Mouse (Mus musculus): ENCODE measurements around the gene Col4a2. TPM values are rescaled to one million over a fixed set of nuclear protein-coding genes. Genes with fewer than 3 reads are reported as not detected.

Gene Col4a2
- polyA plus RNA-seq, 1 experiment from 2014 or later = 36.2 TPM

DNA sequence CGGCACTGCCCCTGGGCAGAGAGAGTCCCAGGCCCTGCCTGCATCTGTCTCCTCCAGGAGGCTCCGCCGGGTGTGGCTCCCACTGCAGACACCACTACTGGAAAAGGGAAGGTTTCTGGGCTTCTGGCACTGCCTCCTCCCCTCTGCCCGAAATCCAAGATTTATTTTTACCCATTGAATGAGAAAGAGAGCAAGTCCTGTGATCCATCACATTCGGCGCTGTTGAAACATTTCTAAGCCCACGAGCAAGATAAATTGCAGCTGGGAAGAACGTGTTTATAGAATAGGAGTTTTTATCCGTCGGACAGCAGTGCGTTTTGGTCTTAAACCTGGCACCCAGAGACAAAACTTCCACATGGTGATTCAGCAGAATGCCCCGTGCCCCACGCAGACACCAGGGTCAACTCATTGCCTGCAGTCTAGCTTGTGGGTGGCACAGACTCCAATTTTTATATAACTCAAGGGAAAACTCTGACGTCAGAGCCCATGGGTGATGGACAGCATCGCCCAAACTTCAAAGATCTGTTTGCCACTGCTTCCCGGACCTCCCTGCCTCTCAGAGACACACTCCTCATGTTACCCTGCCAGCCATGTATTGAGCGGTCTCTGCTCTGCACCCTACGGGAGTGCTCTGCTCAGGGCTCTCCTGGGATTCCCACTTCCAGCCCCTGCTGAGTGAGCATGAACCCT, 63.3 kb downstream of the Col4a2 start:
- Histone ChIP-seq H3K4me2 (ENCODE audit: low read depth) (no peak overlapping the region), H3K4me1 (ENCODE audit: control insufficient read depth, insufficient read depth, low read length) (no peaks in the 10 kb centered on the region; the same call in 1 of the 2 replicates), H3K9me3 (ENCODE audit: control insufficient read depth, low read length) (no peaks in the 10 kb centered on the region), H3K9ac (ENCODE audit: low read length) (no peak overlapping the region), H3K27ac (ENCODE audit: low read depth, low read length) (no peak overlapping the region), H3K36me3 (ENCODE audit: control insufficient read depth, insufficient read depth, low read length) (no peaks in the 10 kb centered on the region), H3K27me3 (ENCODE audit: control insufficient read depth, insufficient read depth, low read length) (no peaks in the 10 kb centered on the region), H3K4me3 (ENCODE audit: low read depth, low read length) (no peak overlapping the region)
- WGBS = 65% methylated on average over 18 of the region's 18 CpGs
- DNase-seq (ENCODE audit: low spot score) (no peak), ATAC-seq (ENCODE audit: insufficient read depth, low FRiP score, low TSS enrichment) (no peak)

DNA sequence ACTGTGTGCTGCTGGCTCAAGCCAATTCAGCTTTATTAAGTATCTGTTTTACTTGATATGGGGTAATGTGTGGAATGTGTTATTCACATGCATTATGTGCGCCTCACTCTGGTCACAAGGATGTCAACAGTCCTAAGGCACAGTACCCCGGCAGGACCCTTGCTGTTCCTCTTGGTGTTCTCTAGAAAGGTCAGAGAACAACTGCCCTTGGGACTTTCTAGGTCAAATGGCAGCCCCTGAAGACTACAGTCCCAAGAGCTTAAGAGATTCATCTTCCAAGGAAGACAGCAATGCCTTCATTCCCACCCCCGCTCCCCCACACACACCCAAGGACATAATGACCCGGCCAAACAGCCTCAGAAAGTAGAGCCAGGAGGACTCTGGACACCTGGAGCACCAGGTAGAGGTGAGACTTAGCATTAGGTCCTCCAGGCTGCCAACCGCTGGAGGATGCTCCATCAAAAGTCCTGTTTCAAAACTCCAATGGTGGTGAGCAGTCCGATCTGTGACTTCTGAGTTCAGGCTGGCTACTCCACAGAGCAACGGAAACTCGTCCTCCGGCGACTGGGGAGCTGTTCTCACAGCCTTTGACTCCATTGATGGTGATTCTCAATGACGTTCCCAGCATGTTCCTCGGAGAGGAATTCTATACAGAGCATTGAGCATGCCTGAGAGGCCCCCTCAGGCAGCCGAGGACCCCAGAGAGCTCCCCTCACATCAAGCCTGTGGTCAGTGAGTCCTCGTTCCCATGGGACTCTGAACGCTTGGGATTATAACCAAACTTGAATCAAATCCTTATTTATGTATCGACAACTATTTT, 65.0 kb downstream of the Col4a2 start:
- peaks cover 3% of the 10 kb centered on the region for H3K4me1 ChIP-seq (ENCODE audit: control insufficient read depth, insufficient read depth, low read length)
- 83% methylated on average over 16 of the region's 16 CpGs for WGBS
- no peaks in the 10 kb centered on the region for H3K9me3 ChIP-seq (ENCODE audit: control insufficient read depth, low read length)
- ATAC-seq (ENCODE audit: insufficient read depth, low FRiP score, low TSS enrichment) (no peak), DNase-seq (ENCODE audit: low spot score) (no peak)
- H3K27me3 ChIP-seq (ENCODE audit: control insufficient read depth, insufficient read depth, low read length) = no peaks in the 10 kb centered on the region
- H3K36me3 ChIP-seq (ENCODE audit: control insufficient read depth, insufficient read depth, low read length) = no peaks in the 10 kb centered on the region; the same call in 1 of the 2 replicates
- H3K27ac ChIP-seq (ENCODE audit: low read depth, low read length) = no peak overlapping the region
- no peak overlapping the region for H3K9ac ChIP-seq (ENCODE audit: low read length)
- H3K4me2 ChIP-seq (ENCODE audit: low read depth) = no peak overlapping the region
- no peak overlapping the region for H3K4me3 ChIP-seq (ENCODE audit: low read depth, low read length)

DNA sequence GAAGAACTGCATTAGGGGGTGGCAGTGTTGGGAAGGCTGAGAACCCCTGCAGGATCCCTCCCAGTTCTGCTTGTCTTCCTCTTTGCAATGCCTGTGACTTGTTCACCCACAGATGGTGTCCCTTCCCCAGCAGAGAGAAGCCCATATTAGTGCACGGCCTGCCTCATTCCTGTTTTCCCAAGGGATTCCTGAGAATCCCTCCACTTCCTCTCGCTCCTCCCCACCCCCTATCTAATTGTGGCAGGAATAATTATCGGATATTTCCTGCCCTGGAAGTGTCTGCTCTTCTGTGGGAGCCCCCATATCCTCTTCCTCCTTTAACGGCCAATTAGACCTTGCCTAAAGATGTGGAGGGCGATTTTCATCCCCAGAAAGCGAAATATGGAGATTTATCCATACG, 67.0 kb downstream of the Col4a2 start:
- no peak for ATAC-seq (ENCODE audit: insufficient read depth, low FRiP score, low TSS enrichment)

DNA sequence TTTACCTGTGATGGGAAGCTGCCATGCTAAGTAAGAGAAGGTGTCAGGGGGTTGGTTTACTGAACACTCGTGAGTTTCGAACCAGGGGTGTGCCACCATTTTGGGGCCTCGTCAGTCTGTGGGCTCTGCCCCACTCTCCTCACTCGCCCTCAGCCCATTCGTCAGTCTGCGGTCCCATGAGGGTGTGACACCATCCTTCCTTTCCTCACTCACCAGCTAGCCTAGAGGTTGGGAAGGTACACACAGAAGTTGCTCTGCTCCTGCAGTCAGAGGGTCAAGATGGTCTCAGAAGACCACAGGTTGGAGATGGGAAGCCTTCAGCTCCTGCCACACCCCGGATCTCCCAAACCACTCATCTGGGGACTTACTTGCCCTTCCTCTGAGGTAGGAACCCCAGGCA, 68.9 kb downstream of the Col4a2 start:
- Histone ChIP-seq H3K27ac (ENCODE audit: low read depth, low read length) (no peak overlapping the region), H3K4me3 (ENCODE audit: low read depth, low read length) (no peak overlapping the region), H3K27me3 (ENCODE audit: control insufficient read depth, insufficient read depth, low read length) (no peaks in the 10 kb centered on the region), H3K9ac (ENCODE audit: low read length) (no peak overlapping the region), H3K9me3 (ENCODE audit: control insufficient read depth, low read length) (no peaks in the 10 kb centered on the region), H3K4me1 (ENCODE audit: control insufficient read depth, insufficient read depth, low read length) (peaks cover 4% of the 10 kb centered on the region; the same call in 1 of the 2 replicates), H3K36me3 (ENCODE audit: control insufficient read depth, insufficient read depth, low read length) (no peaks in the 10 kb centered on the region; the same call in 1 of the 2 replicates), H3K4me2 (ENCODE audit: low read depth) (no peak overlapping the region)
- WGBS = 95% methylated on average over 7 of the region's 7 CpGs
- ATAC-seq (ENCODE audit: insufficient read depth, low FRiP score, low TSS enrichment) (no peak), DNase-seq (ENCODE audit: low spot score) (no peak)

More for the DNA sequence above, 67.0 kb downstream of the Col4a2 start:
- Histone ChIP-seq H3K4me3 (ENCODE audit: low read depth, low read length) (no peak overlapping the region), H3K9me3 (ENCODE audit: control insufficient read depth, low read length) (no peaks in the 10 kb centered on the region), H3K36me3 (ENCODE audit: control insufficient read depth, insufficient read depth, low read length) (no peaks in the 10 kb centered on the region; the same call in 1 of the 2 replicates), H3K9ac (ENCODE audit: low read length) (no peak overlapping the region), H3K4me2 (ENCODE audit: low read depth) (no peak overlapping the region), H3K27me3 (ENCODE audit: control insufficient read depth, insufficient read depth, low read length) (no peaks in the 10 kb centered on the region), H3K27ac (ENCODE audit: low read depth, low read length) (no peak overlapping the region), H3K4me1 (ENCODE audit: control insufficient read depth, insufficient read depth, low read length) (peaks cover 4% of the 10 kb centered on the region)
- WGBS = 79% methylated on average over 7 of the region's 7 CpGs
- no peak for DNase-seq (ENCODE audit: low spot score)

DNA sequence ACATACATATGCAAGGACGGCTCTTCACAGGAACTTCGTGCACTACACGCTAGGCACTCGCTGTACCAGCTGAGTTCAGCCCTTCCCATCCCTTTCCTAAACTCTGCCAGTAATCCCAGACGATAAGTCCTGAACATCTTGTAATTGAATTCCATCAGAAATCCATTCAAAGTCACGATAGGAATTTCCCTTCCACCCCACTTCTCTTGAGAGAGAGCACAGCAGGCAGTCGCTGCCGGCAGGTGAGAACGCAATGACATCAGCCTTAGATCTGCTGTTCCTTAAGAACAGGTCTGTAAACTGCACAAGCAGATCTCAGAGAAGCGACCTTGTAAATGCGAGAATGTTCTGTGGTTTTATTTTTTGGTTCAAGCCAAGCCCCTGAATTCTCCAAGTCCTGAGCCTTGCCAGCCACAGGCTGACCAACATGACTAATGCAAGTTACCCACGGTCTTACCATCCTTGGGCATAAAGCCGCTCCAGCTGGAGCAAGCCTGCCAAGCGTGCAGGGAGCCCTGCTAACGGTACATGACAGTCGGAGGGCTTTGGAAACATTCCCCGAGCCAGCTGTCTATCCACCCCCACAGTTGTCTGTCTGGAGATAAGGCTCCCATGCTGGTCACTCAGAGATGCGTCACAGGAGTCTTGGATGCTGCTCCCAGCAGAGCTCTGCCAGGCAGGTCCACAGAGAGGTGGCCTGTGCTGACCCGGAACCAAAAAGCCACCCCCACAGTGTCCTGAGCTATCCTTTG, 69.6 kb downstream of the Col4a2 start:
- Histone ChIP-seq H3K4me2 (ENCODE audit: low read depth) (no peak overlapping the region), H3K4me3 (ENCODE audit: low read depth, low read length) (no peak overlapping the region), H3K27ac (ENCODE audit: low read depth, low read length) (no peak overlapping the region), H3K9ac (ENCODE audit: low read length) (no peak overlapping the region), H3K27me3 (ENCODE audit: control insufficient read depth, insufficient read depth, low read length) (no peaks in the 10 kb centered on the region), H3K36me3 (ENCODE audit: control insufficient read depth, insufficient read depth, low read length) (no peaks in the 10 kb centered on the region; the same call in 1 of the 2 replicates), H3K4me1 (ENCODE audit: control insufficient read depth, insufficient read depth, low read length) (peaks cover 4% of the 10 kb centered on the region; the same call in 1 of the 2 replicates), H3K9me3 (ENCODE audit: control insufficient read depth, low read length) (no peaks in the 10 kb centered on the region)
- ATAC-seq (ENCODE audit: insufficient read depth, low FRiP score, low TSS enrichment) (no peak), DNase-seq (ENCODE audit: low spot score) (no peak)
- 51% methylated on average over 19 of the region's 19 CpGs for WGBS

DNA sequence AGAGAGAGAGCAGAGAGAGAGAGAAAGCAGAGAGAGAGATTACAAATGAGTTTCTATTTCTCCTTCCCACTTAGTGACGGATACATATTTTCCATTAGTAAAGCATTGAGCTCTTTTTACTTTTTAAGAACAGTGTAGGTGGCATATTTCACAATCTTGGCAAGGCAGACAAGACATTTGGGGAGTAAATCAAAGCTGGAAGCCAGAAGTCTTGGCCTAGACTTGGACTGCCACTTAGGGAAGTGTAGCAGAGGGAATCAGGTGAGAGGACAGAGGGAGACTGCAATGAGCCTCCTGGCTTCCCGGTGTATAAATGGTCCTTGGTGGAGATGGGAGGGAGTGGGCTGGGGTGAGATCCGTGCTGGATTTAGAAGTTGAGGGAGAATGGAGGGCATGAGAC, 70.3 kb downstream of the Col4a2 start:
- no peak for DNase-seq (ENCODE audit: low spot score)
- Histone ChIP-seq H3K9ac (ENCODE audit: low read length) (no peak overlapping the region), H3K9me3 (ENCODE audit: control insufficient read depth, low read length) (no peaks in the 10 kb centered on the region), H3K36me3 (ENCODE audit: control insufficient read depth, insufficient read depth, low read length) (no peaks in the 10 kb centered on the region; the same call in 1 of the 2 replicates), H3K27ac (ENCODE audit: low read depth, low read length) (no peak overlapping the region), H3K4me3 (ENCODE audit: low read depth, low read length) (no peak overlapping the region), H3K4me2 (ENCODE audit: low read depth) (no peak overlapping the region), H3K27me3 (ENCODE audit: control insufficient read depth, insufficient read depth, low read length) (no peaks in the 10 kb centered on the region), H3K4me1 (ENCODE audit: control insufficient read depth, insufficient read depth, low read length) (peaks cover 4% of the 10 kb centered on the region; the same call in 1 of the 2 replicates)
- 64% methylated on average over 3 of the region's 3 CpGs for WGBS
- ATAC-seq (ENCODE audit: insufficient read depth, low FRiP score, low TSS enrichment) = no peak

DNA sequence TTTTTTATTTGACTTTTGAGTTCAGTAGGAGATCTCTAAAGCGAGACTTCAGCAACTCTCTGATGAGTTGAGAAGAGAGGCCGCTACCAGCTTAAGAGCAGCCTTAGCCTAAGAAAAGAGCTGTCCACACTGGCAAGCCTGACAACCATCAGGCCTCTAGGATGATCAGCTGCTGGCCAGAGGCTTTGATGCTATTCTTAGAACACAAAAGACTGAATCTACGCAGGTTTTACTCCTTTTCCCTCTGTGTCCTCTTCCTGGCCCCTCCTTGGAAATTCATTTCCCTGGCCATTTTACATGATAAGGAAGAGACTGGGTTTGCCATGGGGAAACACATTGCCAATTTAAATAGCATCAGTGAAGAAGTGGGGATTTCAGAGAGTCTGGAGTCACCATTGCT, 70.8 kb downstream of the Col4a2 start:
- no peak overlapping the region for H3K4me3 ChIP-seq (ENCODE audit: low read depth, low read length)

DNA sequence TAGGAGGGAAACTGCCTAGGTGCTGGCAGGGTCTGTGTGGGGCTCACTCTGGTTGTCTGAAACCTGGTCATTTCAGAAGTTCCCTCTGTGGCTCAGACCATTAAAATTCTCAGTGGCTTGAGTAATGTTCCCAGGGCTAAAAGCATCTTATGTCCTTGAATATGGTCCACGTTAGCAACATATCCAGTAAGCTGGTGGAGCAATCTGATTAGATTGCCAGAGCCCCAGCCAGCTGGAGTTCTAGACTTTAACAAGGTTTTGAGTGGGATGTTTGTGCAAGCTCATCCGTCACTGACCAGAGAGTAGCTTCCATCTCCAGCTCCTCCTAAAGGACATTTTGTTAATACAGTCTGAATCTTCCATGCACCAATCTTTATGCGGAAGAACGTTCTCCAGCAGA, 72.2 kb downstream of the Col4a2 start:
- no peak for DNase-seq (ENCODE audit: low spot score)
- no peak overlapping the region for H3K4me3 ChIP-seq (ENCODE audit: low read depth, low read length)
- H3K4me1 ChIP-seq (ENCODE audit: control insufficient read depth, insufficient read depth, low read length) = peaks cover 4% of the 10 kb centered on the region; the same call in 1 of the 2 replicates
- no peaks in the 10 kb centered on the region for H3K9me3 ChIP-seq (ENCODE audit: control insufficient read depth, low read length)
- no peaks in the 10 kb centered on the region; the same call in 1 of the 2 replicates for H3K36me3 ChIP-seq (ENCODE audit: control insufficient read depth, insufficient read depth, low read length)
- no peak for ATAC-seq (ENCODE audit: insufficient read depth, low FRiP score, low TSS enrichment)
- no peak overlapping the region for H3K27ac ChIP-seq (ENCODE audit: low read depth, low read length)
- no peaks in the 10 kb centered on the region for H3K27me3 ChIP-seq (ENCODE audit: control insufficient read depth, insufficient read depth, low read length)
- no peak overlapping the region for H3K4me2 ChIP-seq (ENCODE audit: low read depth)
- H3K9ac ChIP-seq (ENCODE audit: low read length) = no peak overlapping the region
- WGBS = 74% methylated on average over 4 of the region's 4 CpGs

More for the DNA sequence above, 70.8 kb downstream of the Col4a2 start:
- Histone ChIP-seq H3K9ac (ENCODE audit: low read length) (no peak overlapping the region), H3K4me1 (ENCODE audit: control insufficient read depth, insufficient read depth, low read length) (peaks cover 4% of the 10 kb centered on the region; the same call in 1 of the 2 replicates), H3K9me3 (ENCODE audit: control insufficient read depth, low read length) (no peaks in the 10 kb centered on the region), H3K27me3 (ENCODE audit: control insufficient read depth, insufficient read depth, low read length) (no peaks in the 10 kb centered on the region), H3K4me2 (ENCODE audit: low read depth) (no peak overlapping the region), H3K27ac (ENCODE audit: low read depth, low read length) (no peak overlapping the region), H3K36me3 (ENCODE audit: control insufficient read depth, insufficient read depth, low read length) (no peaks in the 10 kb centered on the region; the same call in 1 of the 2 replicates)
- no peak for ATAC-seq (ENCODE audit: insufficient read depth, low FRiP score, low TSS enrichment)
- DNase-seq (ENCODE audit: low spot score) = no peak
- 70% methylated on average over 3 of the region's 3 CpGs for WGBS
